Mouse (Mus musculus) thymus, postnatal 14 days (tissue): Measurements from ENCODE around the gene Myo15.
"Not testable (repeated sequence)": the region's sequence is repeated elsewhere in the genome, so short reads cannot be mapped to it uniquely, and the experiment has no call there.

ENCODE experiments used
- DNase-seq: peaks from one replicate; pipeline ENCODE4 v3.0.0; 2021

Gene Myo15

DNA sequence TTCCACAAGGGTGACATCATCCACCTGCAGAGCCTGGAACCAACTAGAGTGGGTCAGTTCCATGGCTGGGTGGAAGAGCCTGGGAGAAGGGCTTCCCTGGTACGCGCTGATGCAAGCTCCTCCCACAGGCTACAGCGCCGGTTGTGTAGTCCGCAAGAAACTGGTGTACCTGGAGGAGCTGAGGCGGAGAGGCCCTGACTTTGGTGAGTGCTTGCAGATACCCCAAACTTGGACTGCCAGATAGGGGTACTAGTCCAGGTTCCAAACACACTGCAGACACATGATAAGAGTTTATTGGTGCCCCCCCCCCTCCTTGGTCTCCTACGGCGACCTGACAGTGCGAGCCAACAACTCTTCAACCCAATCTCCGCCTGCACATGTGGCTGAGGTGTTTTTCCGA lies 39.8 kb downstream of the Myo15 start:
- no peak for DNase-seq

GRCm38 (mm10) chr11:60509500-60509899 lies 40.4 kb downstream of the Myo15 start:
- DNase-seq, result peak; percentile 28

DNA sequence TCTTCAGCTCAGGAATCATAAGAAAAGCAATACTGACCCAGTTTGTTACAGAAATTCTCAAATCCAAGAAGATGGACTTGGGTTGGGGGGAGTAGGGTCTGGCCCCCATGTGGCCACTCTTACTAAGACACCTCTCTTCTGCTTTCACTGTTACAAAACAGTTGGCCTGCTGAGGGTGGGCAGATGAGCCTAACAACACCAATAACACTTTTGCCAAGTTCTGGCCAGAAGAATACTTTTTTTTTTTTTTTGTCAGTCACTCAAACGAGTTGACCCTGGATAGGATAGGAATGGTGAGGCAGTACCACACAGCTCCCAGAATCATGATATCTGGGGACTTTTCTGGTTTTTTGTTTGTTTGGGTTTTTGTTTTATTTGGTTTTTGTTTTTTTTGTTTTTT lies 42.8 kb downstream of the Myo15 start:
- no peak for DNase-seq

GRCm38 (mm10) chr11:60512520-60512919 lies 43.4 kb downstream of the Myo15 start:
- DNase-seq, result no peak

GRCm38 (mm10) chr11:60514941-60515340 lies 45.8 kb downstream of the Myo15 start:
- DNase-seq, result no peak

- no peak for DNase-seq
Measured at GRCm38 (mm10) chr11:60518305-60518704, 49.2 kb downstream of the Myo15 start.

- no peak for DNase-seq
Measured at GRCm38 (mm10) chr11:60522027-60522426, 52.9 kb downstream of the Myo15 start.

DNA sequence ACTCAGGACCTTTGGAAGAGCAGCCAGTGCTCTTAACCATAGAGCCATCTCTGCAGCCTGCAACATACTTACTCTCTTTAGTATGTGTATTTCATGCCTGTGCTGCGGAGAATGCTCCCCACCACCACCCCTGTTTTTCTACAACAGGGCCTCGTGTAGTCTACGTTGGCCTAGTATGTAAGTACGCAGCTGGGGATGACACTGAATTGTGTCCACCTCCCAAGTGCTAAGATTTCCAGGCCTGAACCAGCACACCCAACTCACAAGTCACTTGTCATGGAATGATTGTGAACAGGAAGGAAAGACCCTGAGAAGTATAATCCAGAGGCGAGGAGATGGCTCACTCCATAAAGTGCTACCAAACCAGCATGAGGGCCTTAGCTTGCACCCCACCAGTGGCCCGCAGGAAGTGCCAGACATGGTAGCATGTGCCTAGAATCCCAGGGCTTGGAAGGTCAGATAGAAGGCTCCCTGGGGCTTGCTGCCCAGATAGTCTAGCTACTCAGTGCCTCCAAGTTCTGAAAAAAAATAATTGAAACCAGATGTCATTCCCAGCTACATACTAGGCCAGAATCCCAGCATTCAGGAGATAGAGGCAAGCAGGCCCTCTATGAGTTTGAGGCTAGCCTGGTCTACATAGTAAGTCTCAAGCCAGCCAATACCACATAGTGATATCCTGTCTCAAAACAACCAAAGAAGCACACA lies 53.7 kb downstream of the Myo15 start:
- DNase-seq, result no peak

DNA sequence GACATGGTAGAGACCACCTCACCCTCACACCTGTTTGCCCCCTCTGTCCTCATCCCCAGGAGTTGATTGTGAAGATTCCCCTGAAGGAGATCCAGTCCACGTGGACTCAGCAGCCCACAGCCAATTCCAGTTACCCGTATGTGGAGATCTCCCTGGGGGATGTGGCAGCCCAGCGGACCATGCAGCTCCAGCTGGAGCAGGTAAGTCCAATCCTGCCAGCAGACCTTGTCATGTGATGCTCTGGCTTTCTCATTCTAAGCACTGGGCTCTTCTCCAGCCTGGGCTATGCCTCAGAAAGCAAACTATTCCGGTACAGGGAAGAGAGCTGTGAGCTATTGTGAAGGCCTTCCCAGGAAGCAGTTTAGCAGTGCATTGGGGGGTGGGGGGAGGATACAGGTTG lies 57.3 kb downstream of the Myo15 start:
- DNase-seq, result no peak

GRCm38 (mm10) chr11:60535676-60536075 lies 66.5 kb downstream of the Myo15 start:
- DNase-seq, result no peak

DNA sequence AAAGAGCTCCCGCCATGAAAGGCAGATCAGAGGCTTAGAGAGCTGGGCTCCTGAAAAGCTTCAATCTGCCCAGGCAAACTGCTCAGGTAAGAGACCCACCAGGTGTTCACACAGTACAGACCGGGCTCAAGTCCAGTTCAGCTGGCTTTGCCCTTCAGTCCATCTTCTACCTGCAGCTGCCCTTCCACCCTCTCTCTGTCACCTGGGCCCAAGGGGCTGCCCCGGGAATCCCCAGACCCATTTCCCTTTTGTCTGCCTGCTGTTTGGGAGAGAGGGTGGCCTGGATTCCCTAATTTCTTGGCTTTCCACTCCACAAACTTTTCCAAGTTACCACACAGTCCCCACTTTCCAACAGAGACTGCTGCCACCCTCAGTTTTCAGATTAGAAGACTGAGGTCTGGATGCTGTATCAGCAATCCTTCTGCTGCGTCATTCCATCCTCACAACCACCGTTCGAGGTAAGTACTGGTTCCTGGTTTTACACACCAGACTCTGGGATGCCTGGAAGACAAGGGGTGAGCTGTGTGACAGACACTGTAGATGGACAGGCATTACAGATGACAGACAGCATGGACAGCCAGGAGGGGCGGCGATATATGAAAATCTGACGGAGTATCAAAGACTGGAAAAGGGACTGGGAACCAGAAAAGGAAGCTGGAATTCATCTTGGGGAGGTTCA lies 67.2 kb downstream of the Myo15 start, which contains the start of gene Alkbh5:
Gene Alkbh5, plus strand, starts transcription at position 202 of the 679 bp plus-strand sequence.
- DNase-seq, result peak; percentile 6

GRCm38 (mm10) chr11:60536859-60537467 lies 67.8 kb downstream of the Myo15 start:
- DNase-seq, result peak; percentile 93

DNA sequence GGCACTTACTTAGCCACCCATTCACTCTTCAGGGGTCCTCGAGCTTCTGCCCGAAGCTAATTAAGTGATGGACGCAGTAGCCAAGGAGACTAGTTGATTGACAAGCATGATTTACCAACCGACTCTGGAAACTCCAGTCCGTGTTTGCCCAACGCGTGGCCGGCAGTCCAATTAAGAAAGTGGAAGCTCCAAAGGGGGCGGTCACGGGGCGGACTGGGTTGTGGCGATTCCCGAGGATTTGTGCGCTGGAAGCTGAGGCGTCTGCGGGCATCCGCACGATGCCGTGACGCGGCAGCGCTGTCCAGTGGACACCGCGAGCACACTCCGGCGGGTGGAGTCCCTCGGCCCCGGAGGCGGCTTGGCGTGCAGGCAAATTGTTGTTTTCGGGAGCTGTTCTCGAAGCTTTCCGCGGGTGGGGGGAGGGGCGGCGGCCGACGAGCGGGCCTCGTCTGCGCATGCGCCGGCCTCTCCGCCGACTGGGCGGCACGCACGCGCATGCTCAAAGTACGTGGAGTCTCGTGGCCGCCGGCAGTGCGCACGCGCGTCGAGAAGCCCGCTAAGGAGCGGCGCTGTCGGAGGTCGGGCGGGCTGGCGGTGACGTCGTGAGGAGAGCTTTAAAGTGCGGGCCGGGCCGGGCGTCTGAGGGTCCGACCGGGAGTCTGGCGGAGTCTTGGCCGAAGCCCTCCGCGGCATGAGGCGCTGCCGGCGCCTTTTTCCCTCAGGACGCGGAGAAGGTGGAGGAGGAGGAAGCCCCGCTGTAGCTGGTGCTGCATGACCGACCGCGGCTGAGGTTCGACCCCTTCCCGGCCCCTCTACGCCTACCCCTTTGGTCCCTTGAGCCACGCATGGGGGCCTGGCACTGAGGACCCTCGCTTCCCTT lies 68.6 kb downstream of the Myo15 start:
- peak; percentile 95 for DNase-seq

DNA sequence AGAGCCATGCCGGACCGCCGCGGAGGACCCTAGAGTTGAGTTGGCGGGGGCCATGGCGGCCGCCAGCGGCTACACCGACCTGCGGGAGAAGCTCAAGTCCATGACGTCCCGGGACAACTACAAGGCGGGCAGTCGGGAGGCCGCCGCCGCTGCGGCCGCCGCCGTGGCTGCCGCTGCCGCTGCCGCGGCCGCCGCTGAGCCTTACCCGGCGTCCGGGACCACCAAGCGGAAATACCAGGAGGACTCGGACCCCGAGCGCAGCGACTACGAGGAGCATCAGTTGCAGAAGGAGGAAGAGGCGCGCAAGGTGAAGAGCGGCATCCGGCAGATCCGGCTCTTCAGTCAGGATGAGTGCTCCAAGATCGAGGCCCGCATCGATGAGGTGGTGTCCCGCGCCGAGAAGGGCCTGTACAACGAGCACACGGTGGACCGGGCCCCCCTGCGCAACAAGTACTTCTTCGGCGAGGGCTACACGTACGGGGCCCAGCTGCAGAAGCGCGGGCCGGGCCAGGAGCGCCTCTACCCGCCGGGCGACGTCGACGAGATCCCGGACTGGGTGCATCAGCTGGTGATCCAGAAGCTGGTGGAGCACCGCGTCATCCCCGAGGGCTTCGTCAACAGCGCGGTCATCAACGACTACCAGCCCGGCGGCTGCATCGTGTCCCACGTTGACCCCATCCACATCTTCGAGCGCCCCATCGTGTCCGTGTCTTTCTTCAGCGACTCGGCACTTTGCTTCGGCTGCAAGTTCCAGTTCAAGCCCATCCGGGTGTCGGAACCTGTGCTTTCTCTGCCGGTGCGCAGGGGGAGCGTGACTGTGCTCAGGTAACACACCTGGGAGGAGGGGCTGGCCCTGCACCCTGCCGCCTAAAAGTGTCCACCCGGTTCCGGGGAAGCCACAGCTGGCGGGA lies 69.5 kb downstream of the Myo15 start:
- peak; percentile 77 for DNase-seq

- no peak for DNase-seq
Measured at GRCm38 (mm10) chr11:60539540-60539939, 70.4 kb downstream of the Myo15 start.

DNA sequence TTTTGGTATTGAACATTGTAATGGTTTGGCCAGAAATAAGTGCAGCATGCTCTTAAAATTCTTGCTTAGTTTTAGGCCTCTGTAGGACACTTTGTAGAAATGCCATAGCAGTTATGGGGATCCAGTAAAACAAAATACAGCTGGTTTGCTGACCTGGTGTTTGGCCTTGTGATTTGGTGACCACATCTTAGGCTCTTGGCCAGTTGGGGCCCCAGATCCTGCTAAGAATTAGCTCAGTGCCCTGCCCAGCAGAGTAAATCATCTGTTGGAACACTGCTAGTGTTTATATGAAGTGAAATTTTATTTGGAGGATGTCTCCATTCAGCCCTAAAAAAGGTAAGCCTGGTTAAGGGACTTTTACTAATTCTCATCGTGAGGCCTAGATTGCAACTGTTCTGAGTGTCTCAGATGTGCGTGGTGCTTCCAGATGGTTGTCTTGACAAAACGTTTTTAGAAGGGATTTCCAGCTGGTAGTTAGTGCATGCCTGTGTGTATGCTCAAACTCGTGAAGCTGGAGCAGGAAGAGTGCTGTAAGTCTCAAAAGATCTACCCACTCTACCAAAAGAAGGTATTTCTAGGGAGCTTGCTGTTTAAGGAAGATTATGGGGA lies 71.0 kb downstream of the Myo15 start:
- no peak for DNase-seq

GRCm38 (mm10) chr11:60540761-60541160 lies 71.6 kb downstream of the Myo15 start:
- no peak for DNase-seq

- DNase-seq, result no peak
Measured at GRCm38 (mm10) chr11:60541831-60542230, 72.7 kb downstream of the Myo15 start.

- not testable (repeated sequence) for DNase-seq
Measured at GRCm38 (mm10) chr11:60543211-60543610, 74.1 kb downstream of the Myo15 start.

DNA sequence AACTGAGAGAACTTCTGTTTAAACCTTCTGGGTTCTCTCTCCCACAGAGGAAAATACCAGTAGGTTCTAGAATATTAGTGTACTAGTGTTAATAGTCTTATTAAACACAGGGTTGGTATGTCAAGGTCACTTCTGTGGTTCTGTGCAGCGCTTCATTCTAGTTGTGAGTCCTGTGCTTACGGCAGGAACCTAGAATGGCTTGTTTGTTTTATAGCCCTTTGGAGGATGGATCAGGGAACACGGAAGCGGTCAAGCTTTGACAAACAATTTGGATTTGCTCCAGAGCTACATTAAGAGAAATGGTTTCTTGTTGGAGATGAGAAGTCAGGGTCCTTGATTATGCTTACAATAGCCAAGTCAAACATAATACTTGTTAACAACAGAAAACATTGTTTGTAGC lies 76.3 kb downstream of the Myo15 start:
- no peak for DNase-seq

DNA sequence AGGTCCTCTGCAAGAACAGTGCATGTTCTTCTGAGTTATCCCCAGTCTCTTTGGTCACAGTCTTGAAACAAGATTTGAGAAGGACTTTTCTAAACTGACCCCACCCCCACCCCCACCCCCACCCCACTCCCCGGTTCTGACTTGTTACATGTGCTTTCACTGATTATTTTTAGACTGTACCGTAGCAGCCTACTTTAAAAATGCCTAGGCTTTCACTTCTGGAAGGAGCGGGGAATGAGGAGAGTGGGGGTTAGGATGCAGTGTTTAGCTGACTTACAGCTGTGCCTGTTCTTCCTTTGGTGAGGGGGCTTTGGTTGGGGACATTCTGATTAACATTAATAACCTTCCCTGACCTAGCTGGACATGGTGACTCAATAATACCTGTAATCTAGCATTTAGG lies 79.0 kb downstream of the Myo15 start:
- no peak for DNase-seq

DNA sequence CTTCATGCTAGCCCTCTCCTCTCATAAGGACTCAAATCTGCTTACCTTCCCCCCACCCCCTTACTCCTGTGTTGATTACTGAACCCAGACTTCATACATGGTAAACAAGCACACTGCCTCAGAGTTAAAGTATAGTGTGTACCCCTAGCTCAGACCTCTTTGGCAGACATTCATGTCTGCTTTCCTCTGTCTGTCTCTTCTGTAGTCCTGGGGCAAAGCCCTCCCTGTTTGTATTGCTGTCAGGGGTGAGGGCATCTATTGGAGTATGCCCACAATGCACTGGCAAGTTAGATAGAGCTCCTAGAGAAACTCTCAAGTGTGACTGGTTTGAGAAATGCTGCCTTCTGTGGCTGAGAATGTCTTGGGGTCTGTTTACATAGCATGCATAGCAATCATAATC lies 84.0 kb downstream of the Myo15 start:
- DNase-seq, result no peak
